Mouse (Mus musculus) thymus, adult 2 months (tissue): ENCODE results near the gene Sdk2. TPM values are rescaled to one million over a fixed set of nuclear protein-coding genes. Genes with fewer than 3 reads are reported as not detected.
A peak's percentile ranks its signal among the peaks of the same experiment; 100 is the strongest.

Source experiments
- DNase-seq: peaks from one replicate; pipeline ENCODE4 v3.0.0; 2021
- H3K27ac ChIP-seq: fragments of 200-500 bp; 2 replicates; pipeline ENCODE4 v1.5.1; 2012; ENCODE audit warnings: low read length, control low read depth; ENCODE audit not compliant: control insufficient read depth, insufficient read depth
- H3K27me3 ChIP-seq: fragments of 200-500 bp; 2 replicates; pipeline ENCODE4 v1.6.1; 2012; ENCODE audit warnings: mild to moderate bottlenecking, low read length, moderate library complexity, mixed read lengths; ENCODE audit not compliant: control insufficient read depth, insufficient read depth
- H3K36me3 ChIP-seq: fragments of 200-500 bp; 2 replicates; pipeline ENCODE4 v1.6.1; 2012; ENCODE audit warnings: mild to moderate bottlenecking, low read length, moderate library complexity; ENCODE audit not compliant: control insufficient read depth, insufficient read depth
- H3K4me1 ChIP-seq: fragments of 200-500 bp; replicated peaks from 2 replicates; pipeline ENCODE4 v1.6.1; 2012; ENCODE audit warnings: low read length; ENCODE audit not compliant: control insufficient read depth, insufficient read depth
- H3K4me3 ChIP-seq: fragments of 200-500 bp; 2 replicates; pipeline ENCODE4 v1.5.1; 2012; ENCODE audit warnings: mild to moderate bottlenecking, low read length, control low read depth, moderate library complexity; ENCODE audit not compliant: control insufficient read depth, insufficient read depth
- CTCF ChIP-seq: fragments of 200-500 bp; IDR thresholded peaks from 2 replicates; pipeline ENCODE4 v1.5.1; 2012; ENCODE audit warnings: mild to moderate bottlenecking, control low read depth, low read length, moderate library complexity, borderline replicate concordance; ENCODE audit not compliant: control insufficient read depth, poor library complexity, insufficient read depth; ENCODE audit errors: extremely low read depth
- POLR2A ChIP-seq: fragments of 200-500 bp; IDR thresholded peaks from 2 replicates; pipeline ENCODE4 v1.6.1; 2012; ENCODE audit warnings: mild to moderate bottlenecking, low read length, control low read depth, moderate library complexity; ENCODE audit not compliant: control insufficient read depth, poor library complexity, insufficient read depth; ENCODE audit errors: extremely low read depth
- WGBS: fragments of 180-500 bp; shearing (Covaris S2); methylation state at CpG from one replicate; pipeline ENCODE4 v1.1.7; 2018; 5-methylcytosine and 5-hydroxymethylcytosine counted together
- polyA plus RNA-seq: library from polyadenylated mRNA; depleted of rRNA; stranded (reverse); fragments of >200 nt; gene quantifications from 2 replicates; pipeline ENCODE4 v1.2.3, GENCODE M21; 2012

The Sdk2 gene
- polyA plus RNA-seq, 1 experiment, result 1.4 TPM

GRCm38 (mm10) chr11:113751484-113752084, 315.3 kb downstream of the Sdk2 start, which contains the start of gene Cdc42ep4:
TSS of gene Cdc42ep4 (minus strand) at chr11:113751881.
- DNase-seq, result peak; percentile 83
- TF ChIP-seq POLR2A, result peak; percentile 82
- peak; percentile 13; the same call in 1 of the 2 replicates for TF ChIP-seq CTCF
- Histone ChIP-seq H3K27ac (peak within 1 kb of the TSS; percentile 27; the same call in 1 of the 2 replicates), H3K4me1 (peaks cover 44% of the 10 kb centered on the region), H3K27me3 (no peaks in the 10 kb centered on the region), H3K36me3 (no peaks in the 10 kb centered on the region), H3K4me3 (peak within 1 kb of the TSS; percentile 82)
- WGBS, result under 1% methylated on average over 44 of the region's 44 CpGs

GRCm38 (mm10) chr11:113750571-113751483, 316.0 kb downstream of the Sdk2 start:
- TF ChIP-seq POLR2A (no peak), CTCF (peak; percentile 62; the same call in 1 of the 2 replicates)
- Histone ChIP-seq H3K27ac (peak overlapping the region; percentile 27; the same call in 1 of the 2 replicates), H3K27me3 (no peaks in the 10 kb centered on the region), H3K4me1 (peaks cover 44% of the 10 kb centered on the region), H3K4me3 (peak overlapping the region; percentile 82), H3K36me3 (no peaks in the 10 kb centered on the region)
- DNase-seq, result peak; percentile 84
- WGBS, result 2% methylated on average over 67 of the region's 67 CpGs

GRCm38 (mm10) chr11:113749749-113750351, 317.0 kb downstream of the Sdk2 start:
- H3K4me1 ChIP-seq, result peaks cover 44% of the 10 kb centered on the region

GRCm38 (mm10) chr11:113748797-113749521, 317.9 kb downstream of the Sdk2 start:
- no peaks in the 10 kb centered on the region for H3K27me3 ChIP-seq
- 64% methylated on average over 21 of the region's 21 CpGs for WGBS
- no peaks in the 10 kb centered on the region for H3K36me3 ChIP-seq
- TF ChIP-seq POLR2A, result no peak
- TF ChIP-seq CTCF, result no peak
- peak; percentile 28 for DNase-seq
- H3K4me3 ChIP-seq, result no peak overlapping the region
- H3K27ac ChIP-seq, result no peak overlapping the region
- H3K4me1 ChIP-seq, result peaks cover 44% of the 10 kb centered on the region

More at GRCm38 (mm10) chr11:113749749-113750351, 317.0 kb downstream of the Sdk2 start:
- no peak for DNase-seq
- WGBS, result 61% methylated on average over 9 of the region's 9 CpGs
- no peaks in the 10 kb centered on the region for H3K36me3 ChIP-seq
- peak overlapping the region; percentile 82; the same call in 1 of the 2 replicates for H3K4me3 ChIP-seq
- no peak overlapping the region for H3K27ac ChIP-seq
- H3K27me3 ChIP-seq, result no peaks in the 10 kb centered on the region
- TF ChIP-seq POLR2A (no peak), CTCF (no peak)

- WGBS, result 84% methylated on average over 11 of the region's 11 CpGs
- peaks cover 44% of the 10 kb centered on the region for H3K4me1 ChIP-seq
- TF ChIP-seq POLR2A (no peak), CTCF (no peak)
- H3K36me3 ChIP-seq, result no peaks in the 10 kb centered on the region
- no peak overlapping the region for H3K27ac ChIP-seq
- no peaks in the 10 kb centered on the region for H3K27me3 ChIP-seq
- no peak for DNase-seq
- no peak overlapping the region for H3K4me3 ChIP-seq
Observed at GRCm38 (mm10) chr11:113747725-113748380, 319.0 kb downstream of the Sdk2 start.

- Histone ChIP-seq H3K27ac (no peak overlapping the region), H3K27me3 (no peaks in the 10 kb centered on the region), H3K36me3 (no peaks in the 10 kb centered on the region), H3K4me1 (peaks cover 43% of the 10 kb centered on the region), H3K4me3 (peak overlapping the region; percentile 21)
- peak; percentile 21 for DNase-seq
- WGBS, result 18% methylated on average over 16 of the region's 16 CpGs
- TF ChIP-seq CTCF, result no peak
- no peak for TF ChIP-seq POLR2A
Observed at GRCm38 (mm10) chr11:113747056-113747455, 319.8 kb downstream of the Sdk2 start.
